Mouse (Mus musculus): ENCODE results near the gene Noxo1. TPM values are rescaled to one million over a fixed set of nuclear protein-coding genes. Genes with fewer than 3 reads are reported as not detected.
"Not testable (repeated sequence)": the region's sequence is repeated elsewhere in the genome, so short reads cannot be mapped to it uniquely, and the experiment has no call there.

Gene Noxo1
- total RNA-seq, 2 experiments from 2014 or later, result 4.3 to 6.6 TPM

DNA sequence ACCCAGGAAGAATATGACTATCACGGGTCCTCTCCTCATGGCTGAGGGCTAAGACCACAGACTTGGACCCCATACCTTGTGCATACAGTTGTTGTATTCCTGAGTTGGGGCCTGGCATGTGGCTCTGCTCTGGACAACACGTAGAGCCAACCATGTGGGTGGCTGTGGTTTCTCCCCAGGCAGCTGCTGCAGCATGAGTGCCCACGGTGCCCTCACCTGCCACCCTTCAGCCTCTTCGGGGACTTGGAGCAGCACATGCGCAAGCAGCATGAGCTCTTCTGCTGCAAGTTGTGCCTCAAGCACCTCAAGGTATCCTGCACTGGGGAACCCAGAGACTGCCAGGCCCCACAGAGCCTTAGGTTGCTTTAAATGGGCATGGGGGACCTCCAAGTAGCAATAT is 19.2 kb upstream of the Noxo1 start:
- no peak for DNase-seq

DNA sequence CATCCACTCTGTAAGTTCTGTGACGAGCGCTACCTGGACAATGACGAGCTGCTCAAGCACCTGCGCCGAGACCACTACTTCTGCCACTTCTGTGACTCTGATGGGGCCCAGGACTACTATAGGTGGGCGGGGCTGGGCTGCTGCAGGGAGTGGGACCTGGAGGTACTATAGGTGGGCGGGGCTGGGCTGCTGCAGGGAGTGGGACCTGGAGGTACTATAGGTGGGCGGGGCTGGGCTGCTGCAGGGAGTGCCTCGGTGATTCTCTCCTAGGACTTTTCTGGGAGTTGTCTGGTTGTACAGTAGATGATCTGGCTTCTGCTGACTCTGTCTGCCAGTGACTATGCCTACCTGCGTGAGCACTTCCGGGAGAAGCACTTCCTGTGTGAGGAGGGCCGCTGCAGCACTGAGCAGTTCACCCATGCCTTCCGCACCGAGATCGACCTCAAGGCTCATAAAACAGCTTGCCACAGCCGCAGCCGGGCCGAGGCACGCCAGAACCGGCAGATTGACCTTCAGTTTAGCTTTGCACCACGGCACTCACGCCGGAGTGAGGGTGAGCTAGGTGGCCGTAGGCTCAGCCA is 18.4 kb upstream of the Noxo1 start:
- DNase-seq, result no peak

DNA sequence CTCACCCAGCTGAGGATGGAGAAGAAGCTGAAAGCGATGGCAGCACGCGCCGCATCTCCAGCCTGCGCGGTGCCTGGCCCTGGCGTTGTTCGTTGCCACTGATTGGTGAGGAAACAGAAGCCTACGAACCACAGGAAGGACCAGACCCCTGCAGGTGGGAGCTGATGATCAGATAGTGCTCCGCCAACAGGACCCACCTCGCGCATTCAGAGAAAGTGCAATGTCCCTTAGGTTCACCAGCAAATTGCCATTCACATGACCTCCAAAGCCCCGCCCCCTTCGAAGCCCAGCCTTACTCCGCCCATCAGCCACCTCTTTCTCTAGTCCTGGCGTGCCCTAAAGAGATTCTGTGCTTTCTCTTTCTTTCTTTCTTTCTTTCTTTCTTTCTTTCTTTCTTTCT is 9.5 kb upstream of the Noxo1 start:
- DNase-seq, result peak; percentile 65

GRCm38 (mm10) chr17:24687146-24687595 is 8.9 kb upstream of the Noxo1 start:
- DNase-seq, result peak; percentile 75

DNA sequence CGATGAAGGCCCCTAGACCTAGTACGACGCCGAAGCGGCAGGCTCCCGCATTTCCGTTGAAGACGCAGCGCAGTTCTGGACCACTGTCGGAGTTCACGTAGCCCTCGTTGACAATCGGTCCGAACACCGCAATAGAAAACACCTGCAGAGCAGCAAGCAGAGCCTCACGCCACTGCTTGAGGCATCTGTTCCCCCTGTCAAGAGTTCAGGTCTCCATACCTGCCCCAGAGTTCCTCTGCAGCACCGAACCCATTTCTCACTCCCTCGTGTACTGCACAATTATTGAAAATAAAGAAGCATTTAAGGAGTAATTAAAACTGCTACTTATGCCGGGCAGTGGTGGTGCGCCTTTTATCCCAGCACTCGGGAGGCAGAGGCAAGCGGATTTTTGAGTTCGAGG is 8.4 kb upstream of the Noxo1 start:
- DNase-seq, result no peak

DNA sequence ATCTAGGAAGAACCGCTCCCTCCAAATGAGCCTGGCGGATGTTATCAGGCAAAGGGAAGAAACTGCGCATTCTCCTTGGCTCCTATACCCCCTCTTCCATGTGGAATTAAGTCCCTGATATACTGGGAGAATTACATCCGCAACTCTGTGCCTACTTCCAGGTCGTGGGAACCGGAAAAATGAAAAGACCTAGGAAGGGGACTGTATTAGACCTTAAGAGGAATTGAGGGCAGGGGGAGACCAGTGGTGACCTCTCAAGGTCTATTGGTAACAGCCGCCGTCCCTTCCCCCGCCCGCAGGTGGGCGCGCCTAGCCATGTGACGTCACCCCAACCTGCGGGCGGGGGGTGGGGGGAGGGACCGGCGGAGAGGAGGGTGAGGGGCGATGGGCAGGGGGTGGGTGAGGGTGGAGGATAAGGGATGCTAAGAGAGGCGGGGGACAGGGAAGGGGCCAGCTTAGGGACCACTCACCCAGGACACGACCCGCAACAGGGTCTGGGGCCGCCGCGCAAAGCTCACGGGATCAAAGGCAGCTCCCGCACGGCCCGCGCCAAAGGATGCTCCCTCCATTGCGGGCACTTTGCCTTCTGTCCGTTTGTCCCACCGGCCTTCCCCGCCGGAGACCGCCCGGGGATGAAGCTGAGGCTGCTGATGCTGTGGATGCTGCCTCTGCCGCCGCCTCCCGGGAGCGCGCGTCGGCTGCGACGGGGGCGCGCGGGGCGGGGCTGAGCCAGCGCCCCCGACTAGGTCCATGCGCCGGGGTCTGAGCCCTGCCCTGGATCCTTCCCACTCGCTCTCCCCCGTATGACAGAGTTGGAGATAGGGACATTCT is 6.6 kb upstream of the Noxo1 start, which contains the start of gene Syngr3:
TSS of gene Syngr3 (minus strand) at position 705 of the 831 bp plus-strand sequence.
- no peak for DNase-seq

GRCm38 (mm10) chr17:24692385-24692784 is 3.6 kb upstream of the Noxo1 start:
- no peak for DNase-seq

DNA sequence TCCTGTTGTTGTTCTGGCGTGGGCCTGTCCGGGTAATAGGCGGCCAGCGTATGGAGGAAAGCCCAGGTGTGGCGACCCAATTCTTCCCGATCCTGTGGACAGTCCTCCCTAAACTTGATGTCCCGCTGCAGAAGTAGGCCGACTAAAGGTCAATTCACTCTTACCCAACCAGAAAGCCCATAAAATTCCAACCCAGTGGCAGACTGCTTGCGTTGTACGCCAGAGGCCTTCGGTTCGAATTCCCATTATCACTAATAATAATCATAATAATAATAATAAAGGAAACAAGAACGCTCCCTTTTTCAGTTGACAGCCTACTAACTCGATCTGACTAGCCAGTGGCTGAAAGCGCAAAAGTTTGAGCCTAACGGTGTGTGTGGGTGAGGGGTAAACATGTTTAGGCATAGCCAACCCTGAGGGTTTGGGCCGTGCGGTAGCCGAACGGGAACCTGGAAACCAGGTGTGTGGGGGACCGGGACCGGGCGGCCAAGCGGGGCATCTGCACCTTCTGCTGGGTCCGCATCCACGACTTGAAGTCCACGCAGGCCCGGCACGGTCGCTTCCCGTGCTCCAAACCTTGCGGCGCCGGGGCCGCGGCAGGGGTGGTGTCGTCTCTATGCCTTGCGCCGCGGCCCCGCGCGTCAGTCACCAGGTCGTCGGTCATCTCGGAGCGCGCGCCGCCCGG is 566 bp upstream of the Noxo1 start:
- no peak for DNase-seq

DNA sequence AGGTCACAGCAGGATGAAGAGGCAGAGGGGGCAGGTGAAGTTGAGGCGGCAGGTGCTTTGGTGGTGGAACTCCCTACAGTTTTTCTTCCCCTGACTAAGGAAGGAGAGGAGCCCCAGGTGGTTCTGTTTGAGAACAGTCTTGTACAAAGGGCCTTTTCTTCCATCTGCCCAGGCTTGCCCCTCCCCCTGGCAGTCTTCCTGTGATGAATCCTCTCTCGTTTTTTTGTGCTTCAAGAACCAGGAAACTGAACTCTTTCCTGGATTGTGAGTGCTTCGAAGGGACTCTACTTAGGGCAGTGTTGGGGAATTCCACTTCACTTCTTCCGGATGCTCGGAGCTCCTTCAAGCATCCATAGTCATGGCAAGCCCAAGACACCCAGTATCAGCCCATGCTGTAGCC is 2.0 kb downstream of the Noxo1 start:
- no peak for DNase-seq

DNA sequence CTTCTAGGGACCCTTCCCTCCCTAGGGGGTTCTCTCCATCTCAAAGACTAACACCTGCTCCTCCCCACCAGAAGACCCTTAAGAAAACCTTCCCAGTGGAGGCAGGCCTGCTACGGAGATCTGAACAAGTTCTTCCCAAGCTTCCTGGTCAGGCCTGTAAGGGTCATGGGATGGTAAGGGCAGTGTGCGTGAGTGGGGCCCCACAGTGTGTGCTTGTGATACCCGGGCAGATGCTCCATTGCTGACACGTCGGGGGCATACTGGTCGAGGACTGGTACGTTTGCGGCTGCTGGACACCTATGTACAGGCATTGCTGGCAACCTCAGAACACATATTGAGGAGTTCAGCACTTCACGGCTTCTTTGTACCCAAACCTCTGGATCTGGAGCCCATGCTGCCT is 2.7 kb downstream of the Noxo1 start:
- no peak for DNase-seq

- no peak for DNase-seq
These were observed 3.4 kb downstream of the Noxo1 start for GRCm38 (mm10) chr17:24699473-24699872.

DNA sequence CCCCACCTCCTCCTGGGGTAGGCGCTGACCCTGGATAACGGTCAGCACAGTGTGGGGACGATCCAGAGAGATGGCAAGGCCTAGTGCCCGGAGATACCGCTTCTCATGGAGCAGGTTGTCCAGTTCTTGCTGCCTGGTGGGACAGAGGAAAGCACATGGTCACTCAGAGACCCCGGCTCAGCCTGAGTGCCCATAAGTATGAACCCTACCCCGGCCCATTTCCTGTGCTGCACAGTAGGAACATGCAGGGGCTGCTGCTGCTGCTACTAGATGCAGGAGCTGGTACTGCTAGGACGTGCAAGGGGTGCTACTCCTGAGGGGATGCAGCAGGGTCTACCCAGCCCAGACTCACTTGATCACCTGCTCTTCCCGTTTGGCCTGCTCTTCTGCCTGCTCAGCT is 5.2 kb downstream of the Noxo1 start:
- DNase-seq, result no peak

GRCm38 (mm10) chr17:24705821-24706220 is 9.8 kb downstream of the Noxo1 start:
- DNase-seq, result no peak

- DNase-seq, result peak; percentile 97
These were observed 11.2 kb downstream of the Noxo1 start, which contains the start of gene Tbl3 for GRCm38 (mm10) chr17:24706982-24707800. TSS of gene Tbl3 (minus strand) at chr17:24707660.

DNA sequence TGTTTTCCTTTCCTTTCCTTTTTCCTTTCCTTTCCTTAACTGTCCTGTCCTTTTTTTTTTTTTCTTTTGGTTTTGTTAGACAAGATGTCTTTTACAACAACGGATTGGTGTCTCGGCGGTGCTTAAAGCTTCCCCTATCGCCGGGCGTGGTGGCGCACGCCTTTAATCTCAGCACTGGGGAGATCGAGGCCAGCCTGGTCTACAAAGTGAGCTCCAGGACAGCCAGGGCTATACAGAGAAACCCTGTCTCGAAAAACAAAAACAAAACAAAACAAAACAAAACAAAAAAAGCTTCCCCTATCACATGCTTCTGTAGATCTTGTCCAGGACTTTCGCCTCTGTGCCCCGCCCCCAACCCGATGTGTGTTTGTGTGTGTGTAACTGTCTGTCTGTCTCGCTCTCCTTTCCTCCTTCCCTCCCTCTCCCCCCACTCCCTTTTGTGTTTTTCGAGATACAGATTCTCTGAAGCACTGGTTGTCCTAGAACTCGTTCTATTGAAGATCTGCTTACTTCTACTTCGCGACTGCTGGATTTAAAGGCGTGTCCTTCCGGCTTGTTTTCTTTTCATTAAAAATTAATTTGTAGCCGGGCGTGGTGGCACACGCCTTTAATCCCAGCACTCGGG is 11.9 kb downstream of the Noxo1 start:
- no peak for DNase-seq

- DNase-seq, result no peak
These were observed 12.6 kb downstream of the Noxo1 start for GRCm38 (mm10) chr17:24708646-24709045.

DNA sequence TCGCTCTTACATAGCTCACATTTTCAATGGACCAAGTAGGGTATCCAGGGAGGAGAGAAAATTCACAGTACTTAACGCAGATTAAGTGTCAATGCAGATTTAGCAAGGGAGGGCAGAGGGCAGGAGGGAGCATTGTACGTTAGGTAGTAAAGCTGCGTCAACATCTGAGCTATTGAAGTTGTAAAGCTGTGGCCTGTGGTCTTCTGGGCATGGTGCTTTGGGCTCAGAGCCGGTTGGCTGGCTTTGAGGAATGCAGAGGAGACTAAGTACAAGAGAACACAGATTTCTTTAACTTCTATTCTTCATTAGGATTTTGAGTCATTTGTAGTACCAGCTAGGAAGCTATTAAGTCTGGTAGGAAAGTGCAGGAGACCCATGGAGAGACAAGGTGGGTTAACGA is 19.5 kb downstream of the Noxo1 start:
- DNase-seq, result no peak

DNA sequence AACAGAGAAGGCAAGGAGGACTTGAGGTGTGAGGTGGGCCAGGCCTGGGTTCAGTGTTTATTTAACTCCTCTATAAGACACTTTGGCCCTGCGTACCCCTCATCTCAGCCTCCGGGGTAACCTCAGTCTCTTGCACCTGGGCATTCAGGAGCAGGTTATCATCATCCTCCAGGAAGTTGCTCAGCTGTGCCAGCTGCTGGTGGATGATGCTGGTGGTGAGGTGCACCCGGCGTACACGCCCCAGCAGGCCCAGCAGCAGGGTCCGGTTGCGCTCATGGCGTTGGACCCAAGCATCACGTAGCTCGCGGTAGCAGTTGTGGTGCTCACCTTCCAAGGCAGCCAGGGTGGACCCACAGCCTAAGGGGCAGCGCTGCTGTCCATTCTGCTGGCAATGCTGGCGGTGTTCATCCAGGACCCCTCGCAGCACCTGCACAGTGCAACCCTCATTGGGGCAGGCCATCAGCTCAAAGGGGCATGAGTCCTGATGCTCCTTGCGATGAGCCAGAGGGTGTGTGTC is 20.2 kb downstream of the Noxo1 start:
- DNase-seq, result no peak

DNA sequence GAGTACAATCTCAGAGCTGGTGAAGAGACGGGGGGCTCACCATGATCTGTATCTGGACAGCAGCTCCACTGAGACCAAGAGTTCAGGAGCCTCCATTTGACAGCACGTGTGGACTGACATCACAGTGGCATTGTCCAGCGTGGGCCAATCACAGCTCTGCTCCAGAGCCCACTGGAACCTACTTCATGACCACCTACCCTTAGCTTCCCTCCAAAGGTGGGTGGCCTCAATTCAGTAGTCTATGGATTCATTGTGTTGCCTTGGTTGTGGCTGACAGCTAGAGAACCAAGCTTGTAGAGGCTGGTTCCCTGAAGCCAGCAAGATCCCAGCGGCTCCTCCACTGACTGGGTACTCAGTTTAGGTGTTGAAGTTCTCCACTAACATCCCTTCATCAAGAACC is 21.9 kb downstream of the Noxo1 start, which contains the start of the genes Rnf151 and Rps2:
TSS of gene Rnf151 (minus strand) at position 121 of the 400 bp plus-strand sequence.
TSS of gene Rps2 (plus strand) at position 174 of the 400 bp plus-strand sequence.
- DNase-seq, result no peak

GRCm38 (mm10) chr17:24718938-24719337 is 22.9 kb downstream of the Noxo1 start:
- not testable (repeated sequence) for DNase-seq

DNA sequence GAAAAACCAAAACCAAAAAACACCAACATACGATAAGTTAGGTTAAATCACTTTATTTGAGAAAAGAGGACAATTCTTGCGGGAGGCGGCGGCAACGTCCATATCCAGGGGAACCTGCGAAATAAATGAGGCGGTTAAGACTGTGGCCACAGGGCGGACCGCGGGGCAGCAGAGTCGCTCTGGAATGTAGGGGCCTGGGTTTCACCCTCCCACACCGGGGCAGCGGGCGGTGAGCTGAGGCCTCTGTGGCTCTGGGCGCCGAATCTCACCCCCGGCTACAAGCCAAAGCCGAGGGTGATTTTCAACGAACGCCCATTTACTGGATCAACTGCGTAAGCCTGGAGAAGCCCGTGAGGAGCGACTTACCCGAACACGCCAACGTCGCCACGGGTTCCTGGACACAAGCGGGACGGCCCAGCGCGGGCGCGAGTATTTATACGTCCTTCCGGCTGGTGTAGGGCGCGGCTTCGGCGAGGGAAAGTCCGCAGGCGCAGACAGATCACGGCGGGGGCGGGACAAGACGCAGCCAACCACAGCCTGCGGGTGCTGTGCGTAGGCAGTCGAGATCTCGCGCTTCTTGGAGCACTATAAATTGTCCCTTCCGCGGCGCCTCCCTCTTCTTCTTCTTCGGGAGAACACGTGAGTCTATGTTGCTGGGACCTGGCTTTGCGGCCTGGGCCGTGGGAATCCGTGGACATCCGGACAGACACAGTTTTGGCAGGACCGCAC is 23.6 kb downstream of the Noxo1 start:
- DNase-seq, result peak; percentile 98
